Mouse (Mus musculus) erythroblast, embryonic 14.5 days (primary cell): ENCODE results near the gene Btbd35f12. TPM values are rescaled to one million over a fixed set of nuclear protein-coding genes. Genes with fewer than 3 reads are reported as not detected.
"Not testable (repeated sequence)": the region's sequence is repeated elsewhere in the genome, so short reads cannot be mapped to it uniquely, and the experiment has no call there.

ENCODE experiments used
- H3K27me3 ChIP-seq: 2 replicates; pipeline ENCODE4 v1.6.1; 2012; ENCODE audit warnings: inconsistent platforms; ENCODE audit not compliant: control insufficient read depth
- H3K36me3 ChIP-seq: 2 replicates; pipeline ENCODE4 v1.6.1; 2012; ENCODE audit warnings: mild to moderate bottlenecking, inconsistent platforms; ENCODE audit not compliant: control insufficient read depth
- H3K4me1 ChIP-seq: 2 replicates; pipeline ENCODE4 v1.6.1; 2012; ENCODE audit warnings: inconsistent platforms; ENCODE audit not compliant: control insufficient read depth
- H3K4me3 ChIP-seq: replicated peaks from 2 replicates; pipeline ENCODE3; 2012; ENCODE audit warnings: moderate library complexity, mild to moderate bottlenecking, inconsistent platforms
- H3K9me3 ChIP-seq: 2 replicates; pipeline ENCODE4 v1.6.1; 2012; ENCODE audit warnings: low read length, inconsistent platforms, mixed read lengths; ENCODE audit not compliant: control insufficient read depth
- polyA plus RNA-seq: library from polyadenylated mRNA; stranded (reverse); fragments of >175 nt; gene quantifications from 2 replicates; pipeline ENCODE4 v1.2.3, GENCODE M21; 2012

Gene Btbd35f12
- not detected in 2 replicates for polyA plus RNA-seq

- not testable (repeated sequence) for H3K4me1 ChIP-seq, H3K4me3 ChIP-seq, H3K36me3 ChIP-seq, H3K27me3 ChIP-seq, H3K9me3 ChIP-seq
Measured at GRCm38 (mm10) chrX:33313079-33313478, at the start of gene Btbd35f12. Btbd35f12 (plus strand) TSS chrX:33313379.

- H3K4me3 ChIP-seq, H3K4me1 ChIP-seq, H3K36me3 ChIP-seq, H3K9me3 ChIP-seq, H3K27me3 ChIP-seq: not testable (repeated sequence)
Measured at GRCm38 (mm10) chrX:33353254-33353653, 40.1 kb downstream of the Btbd35f12 start.

Other genes starting within 250 kb of the Btbd35f12 start
- not detected in 2 replicates for gene Spin2-ps6, start 78.5 kb upstream of the Btbd35f12 start, polyA plus RNA-seq